Mouse (Mus musculus) right cerebral cortex, adult 18-20 months (tissue): ENCODE measurements around the gene Hist2h2bb.
A peak's percentile ranks its signal among the peaks of the same experiment; 100 is the strongest.
"Not testable (repeated sequence)": the region's sequence is repeated elsewhere in the genome, so short reads cannot be mapped to it uniquely, and the experiment has no call there.

Experiments used
- DNase-seq: peaks from one replicate; pipeline ENCODE4 v3.0.0; 2022; ENCODE audit warnings: mixed read lengths

The Hist2h2bb gene

GRCm38 (mm10) chr3:96239949-96240798, 29.4 kb upstream of the Hist2h2bb start, which contains the start of gene Hist2h2aa2:
Hist2h2aa2 (minus strand) TSS chr3:96240276.
- DNase-seq: peak; percentile 96

GRCm38 (mm10) chr3:96240799-96241197, 28.8 kb upstream of the Hist2h2bb start:
- no peak for DNase-seq

GRCm38 (mm10) chr3:96243921-96244572, 25.5 kb upstream of the Hist2h2bb start:
- DNase-seq: no peak

- peak; percentile 86 for DNase-seq
Observed at GRCm38 (mm10) chr3:96245003-96245886, 24.3 kb upstream of the Hist2h2bb start, which contains the start of gene Hist2h2aa1. Hist2h2aa1 (plus strand) TSS chr3:96245497.

- DNase-seq: not testable (repeated sequence)
Observed at GRCm38 (mm10) chr3:96246018-96246417, 23.5 kb upstream of the Hist2h2bb start.

- not testable (repeated sequence) for DNase-seq
Observed at GRCm38 (mm10) chr3:96246427-96246856, 23.1 kb upstream of the Hist2h2bb start, which contains the start of gene Hist2h3c1. Hist2h3c1 (plus strand) TSS chr3:96246685.

- no peak for DNase-seq
Observed at GRCm38 (mm10) chr3:96247356-96248140, 22.0 kb upstream of the Hist2h2bb start.

GRCm38 (mm10) chr3:96248141-96249033, 21.2 kb upstream of the Hist2h2bb start:
- DNase-seq: no peak

GRCm38 (mm10) chr3:96249034-96249345, 20.6 kb upstream of the Hist2h2bb start:
- no peak for DNase-seq

- no peak for DNase-seq
Observed at GRCm38 (mm10) chr3:96250890-96251289, 18.7 kb upstream of the Hist2h2bb start.

GRCm38 (mm10) chr3:96251787-96252186, 17.8 kb upstream of the Hist2h2bb start:
- no peak for DNase-seq

- no peak for DNase-seq
Observed at GRCm38 (mm10) chr3:96254683-96255355, 14.7 kb upstream of the Hist2h2bb start.

GRCm38 (mm10) chr3:96255926-96256593, 13.5 kb upstream of the Hist2h2bb start:
- no peak for DNase-seq

- no peak for DNase-seq
Observed at GRCm38 (mm10) chr3:96257190-96257589, 12.4 kb upstream of the Hist2h2bb start.

- no peak for DNase-seq
Observed at GRCm38 (mm10) chr3:96260220-96260619, 9.3 kb upstream of the Hist2h2bb start.

- no peak for DNase-seq
Observed at GRCm38 (mm10) chr3:96261623-96262022, 7.9 kb upstream of the Hist2h2bb start.

GRCm38 (mm10) chr3:96262216-96262875, 7.2 kb upstream of the Hist2h2bb start:
- DNase-seq: peak; percentile 90

GRCm38 (mm10) chr3:96262979-96263550, 6.5 kb upstream of the Hist2h2bb start, which contains the start of gene Hist2h4:
Hist2h4 (minus strand) TSS chr3:96263311.
- peak; percentile 97 for DNase-seq
